Mouse (Mus musculus) CD4-positive, CD25-positive, alpha-beta regulatory T cell, adult 2 months (primary cell): ENCODE results near the gene Sgms2.
A peak's percentile ranks its signal among the peaks of the same experiment; 100 is the strongest.

Source experiments
- DNase-seq: peaks from one replicate; pipeline ENCODE4 v3.0.0-alpha.2; 2012; ENCODE audit warnings: low read depth, low spot score

Sgms2 gene

DNA sequence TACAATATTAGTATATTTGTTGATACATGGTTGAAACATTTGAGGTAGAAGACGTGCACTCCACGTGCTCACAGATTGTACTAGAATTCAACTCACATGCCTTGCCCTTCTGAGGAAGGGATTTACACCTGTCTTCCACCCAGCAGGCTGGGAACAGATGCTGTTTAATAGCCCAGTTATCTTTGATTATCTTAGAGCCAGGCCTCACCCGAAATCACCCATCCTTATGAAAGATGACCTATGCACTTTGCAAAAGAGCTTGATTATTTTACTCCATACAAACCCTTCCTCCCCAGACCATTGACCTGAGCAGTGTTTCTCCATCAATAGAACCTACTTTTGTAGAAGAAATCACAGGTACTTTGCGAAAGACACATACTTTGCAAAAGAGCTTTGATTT is 180.6 kb downstream of the Sgms2 start:
- DNase-seq, result no peak

GRCm38 (mm10) chr3:131307811-131308210 is 183.4 kb downstream of the Sgms2 start:
- no peak for DNase-seq

- no peak for DNase-seq
These were observed 185.0 kb downstream of the Sgms2 start for GRCm38 (mm10) chr3:131306255-131306654.

GRCm38 (mm10) chr3:131303320-131303714 is 187.9 kb downstream of the Sgms2 start:
- no peak for DNase-seq

GRCm38 (mm10) chr3:131302452-131303319 is 188.5 kb downstream of the Sgms2 start, which contains the start of gene Cyp2u1:
Cyp2u1 (minus strand) TSS chr3:131303227.
- peak; percentile 92 for DNase-seq

- peak; percentile 75 for DNase-seq
These were observed 191.3 kb downstream of the Sgms2 start for GRCm38 (mm10) chr3:131299908-131300307.

DNA sequence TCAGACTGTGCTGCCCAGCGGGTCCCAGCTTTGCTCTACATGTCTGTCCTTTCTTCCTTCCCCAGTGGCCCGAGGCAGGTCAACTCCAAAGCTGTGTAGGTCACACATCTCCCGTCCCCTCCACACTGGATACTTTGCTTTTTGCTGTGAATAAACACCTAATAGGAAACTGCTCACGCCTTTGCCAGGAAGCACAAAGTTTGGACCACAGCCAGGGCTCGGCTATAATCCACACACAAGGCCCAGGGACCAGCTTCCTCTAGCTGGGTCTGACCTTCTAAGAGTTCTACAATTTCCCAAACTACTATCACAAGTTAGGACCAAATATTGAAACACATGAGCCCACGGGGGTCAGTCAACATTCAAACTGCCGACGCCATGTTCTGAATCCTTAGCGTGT is 192.1 kb downstream of the Sgms2 start:
- no peak for DNase-seq

DNA sequence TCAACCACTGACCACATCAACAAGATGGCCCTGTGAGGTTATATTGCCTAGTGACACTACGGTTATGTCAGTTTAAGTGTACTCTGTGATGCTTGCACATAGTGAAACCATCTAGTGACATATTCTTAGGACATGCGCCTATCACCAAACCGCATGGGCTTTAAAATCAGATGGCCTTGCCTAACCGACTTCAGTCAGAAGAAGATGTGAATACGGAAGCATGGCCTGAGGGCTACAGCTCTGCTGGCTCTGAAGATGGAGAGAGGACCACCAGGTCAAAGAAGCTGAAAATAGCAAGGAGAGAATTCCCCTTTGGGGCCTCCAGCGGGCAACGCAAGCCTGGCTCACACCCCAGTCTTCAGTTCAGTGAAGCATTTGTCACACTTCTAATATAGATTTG is 194.3 kb downstream of the Sgms2 start:
- DNase-seq, result no peak

- no peak for DNase-seq
These were observed 195.6 kb downstream of the Sgms2 start for GRCm38 (mm10) chr3:131295513-131296200.

GRCm38 (mm10) chr3:131294503-131294902 is 196.7 kb downstream of the Sgms2 start:
- DNase-seq, result no peak

DNA sequence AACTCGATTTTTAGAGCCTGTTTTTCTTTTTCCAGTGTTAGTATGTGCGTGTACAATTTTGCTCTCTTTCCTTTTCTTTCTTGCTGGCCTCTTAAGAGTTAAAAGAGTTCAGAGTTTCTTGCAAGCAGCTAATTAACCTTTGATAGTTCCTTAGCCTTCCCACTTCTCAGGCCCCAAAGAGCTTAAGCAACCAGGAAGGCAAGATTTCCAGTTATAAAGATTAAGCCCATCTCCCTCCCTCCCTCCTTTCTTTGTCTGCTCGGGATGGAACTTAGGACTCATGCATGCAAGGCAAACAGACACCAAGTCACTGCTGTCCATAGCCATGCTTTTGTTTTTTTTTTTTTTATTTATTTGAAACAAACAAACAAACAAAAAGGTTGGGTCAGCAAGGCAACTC is 198.3 kb downstream of the Sgms2 start:
- no peak for DNase-seq

- DNase-seq, result no peak
These were observed 198.9 kb downstream of the Sgms2 start for GRCm38 (mm10) chr3:131292349-131292748.

GRCm38 (mm10) chr3:131291890-131292289 is 199.3 kb downstream of the Sgms2 start:
- DNase-seq, result no peak

DNA sequence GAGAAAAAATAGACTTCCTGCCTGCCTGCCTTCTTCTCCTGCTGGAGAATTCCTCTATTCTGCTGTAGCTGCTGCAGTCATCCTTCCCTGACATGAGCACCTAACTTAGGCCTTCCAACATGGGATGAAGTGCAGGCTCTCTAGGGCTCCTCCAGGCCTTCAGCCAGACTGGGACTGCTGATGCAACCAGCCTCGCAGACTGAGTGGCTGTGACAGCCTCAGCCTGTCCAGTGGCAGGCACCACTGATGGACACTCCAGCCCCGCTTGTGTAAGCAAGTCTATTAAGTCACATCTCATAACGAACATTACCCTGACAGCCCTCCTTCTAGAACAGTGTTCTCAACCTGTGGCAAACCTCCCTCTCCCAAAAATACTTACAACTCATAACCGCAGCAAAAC is 217.1 kb downstream of the Sgms2 start:
- no peak for DNase-seq

DNA sequence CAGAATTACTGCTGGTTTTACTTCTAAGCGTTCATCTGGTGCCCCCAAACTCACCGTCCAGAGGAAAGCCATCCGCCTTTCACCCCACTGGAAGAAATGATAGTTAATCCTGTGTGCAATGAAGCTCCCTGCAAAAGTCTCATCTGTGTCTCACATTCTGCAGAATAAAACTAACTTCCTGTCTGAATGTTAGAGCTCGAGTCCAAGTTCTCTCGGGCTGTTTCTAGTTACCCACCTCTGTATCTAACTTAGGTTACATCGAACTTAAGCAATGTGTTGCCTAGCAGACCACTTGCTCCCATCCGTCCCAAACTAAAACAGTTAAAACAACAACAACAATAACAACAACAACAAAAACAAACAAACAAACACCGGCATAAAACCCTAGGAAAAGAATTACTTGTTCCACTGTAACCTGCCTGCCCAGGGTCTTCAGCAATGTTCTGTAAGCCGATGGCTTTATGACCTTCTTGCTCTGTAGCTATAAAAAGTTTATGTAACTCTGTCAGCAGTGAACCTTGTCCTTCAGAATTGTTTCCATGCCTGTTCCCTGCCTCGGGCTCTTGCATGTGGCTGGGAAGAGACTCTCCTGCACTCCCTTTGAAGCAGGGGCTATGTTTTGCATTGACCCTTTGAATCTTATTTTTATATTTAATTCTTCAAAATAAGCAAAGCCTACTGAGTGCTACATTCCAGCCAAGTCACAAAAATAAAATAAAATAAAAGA is 218.7 kb downstream of the Sgms2 start:
- DNase-seq, result no peak

- DNase-seq, result peak; percentile 94
These were observed 219.4 kb downstream of the Sgms2 start, which contains the start of gene Hadh for GRCm38 (mm10) chr3:131271559-131272373. Hadh (minus strand) TSS chr3:131272101.

DNA sequence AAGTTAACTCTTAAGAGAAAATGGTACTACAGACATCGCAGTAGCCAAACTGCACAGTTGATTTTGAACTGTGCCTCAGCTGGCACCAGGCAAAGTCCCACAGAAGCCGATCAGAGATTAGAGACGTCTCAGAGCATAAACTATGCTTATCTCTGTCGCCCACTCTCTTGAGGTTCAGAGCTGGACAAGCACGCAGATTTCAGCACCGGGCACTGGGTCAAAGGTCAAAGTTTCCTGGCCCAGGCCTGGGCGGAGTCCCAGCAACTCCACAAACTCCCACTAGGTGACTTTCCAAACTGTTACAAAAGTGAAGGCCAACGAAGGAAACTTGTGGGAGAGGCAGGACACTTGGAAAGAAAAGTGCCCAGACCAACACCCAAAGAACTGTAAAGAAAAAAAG is 220.1 kb downstream of the Sgms2 start:
- peak; percentile 39 for DNase-seq

GRCm38 (mm10) chr3:131270381-131270780 is 220.8 kb downstream of the Sgms2 start:
- no peak for DNase-seq
